Mouse (Mus musculus) forebrain, embryonic 15.5 days (tissue): ENCODE measurements around the gene Hinfp. TPM values are rescaled to one million over a fixed set of nuclear protein-coding genes. Genes with fewer than 3 reads are reported as not detected.

Source experiments
- microRNA-seq: library from miRNA; unstranded; fragments of <30 nt; microRNA quantifications from one replicate; pipeline ENCODE4, GENCODE M21; 2016
- polyA plus RNA-seq: library from polyadenylated mRNA; unstranded; fragments of >200 nt; fragmentation: Nextera tagmentation; extraction: Ambion mirVana; gene quantifications from 2 replicates; pipeline ENCODE4 v1.2.1, GENCODE M21; 2015

Gene Hinfp
- polyA plus RNA-seq, 1 experiment from 2014 or later, result 35.4 TPM

Small RNAs within 50 kb of the gene (microRNA-seq; reads per million reads assigned to microRNA genes)
- gene Gm44335, result not detected

Other genes with a start within 250 kb of the Hinfp start
- gene Usp2, start 238.7 kb downstream of the Hinfp start, polyA plus RNA-seq, result 9.0 and 10.0 TPM in 2 replicates
- 0.18 and 0.23 TPM in 2 replicates for gene Mfrp, start 203.9 kb downstream of the Hinfp start, polyA plus RNA-seq
- gene C1qtnf5, start 198.4 kb downstream of the Hinfp start, polyA plus RNA-seq, result 2.2 and 3.6 TPM in 2 replicates
- gene Gm49380, start 192.2 kb downstream of the Hinfp start, polyA plus RNA-seq, result 0.17 and 0.18 TPM in 2 replicates
- gene Rnf26, start 192.2 kb downstream of the Hinfp start, polyA plus RNA-seq, result 39.9 and 40.1 TPM in 2 replicates
- 11.3 and 13.1 TPM in 2 replicates for gene Mcam, start 171.2 kb downstream of the Hinfp start, polyA plus RNA-seq
- gene Cbl, start 71.6 kb downstream of the Hinfp start, polyA plus RNA-seq, result 25.7 and 26.4 TPM in 2 replicates
- gene Ccdc153, start 65.0 kb downstream of the Hinfp start, polyA plus RNA-seq, result 0.32 TPM in 1 of 2 replicates, not detected in the other
- 0.59 and 0.61 TPM in 2 replicates for gene Pdzd3, start 54.2 kb downstream of the Hinfp start, polyA plus RNA-seq
- 4.5 and 5.2 TPM in 2 replicates for gene Nlrx1, start 37.1 kb downstream of the Hinfp start, polyA plus RNA-seq
- 14.2 and 15.6 TPM in 2 replicates for gene Abcg4, start 17.1 kb downstream of the Hinfp start, polyA plus RNA-seq
- 21.5 and 24.2 TPM in 2 replicates for gene C2cd2l, start 14.6 kb upstream of the Hinfp start, polyA plus RNA-seq
- 32.2 and 32.5 TPM in 2 replicates for gene Dpagt1, start 20.3 kb upstream of the Hinfp start, polyA plus RNA-seq
- gene H2afx, start 29.0 kb upstream of the Hinfp start, polyA plus RNA-seq, result 232 and 253 TPM in 2 replicates
- gene Hmbs, start 38.6 kb upstream of the Hinfp start, polyA plus RNA-seq, result 66.3 and 71.2 TPM in 2 replicates
- 38.4 and 42.3 TPM in 2 replicates for gene Vps11, start 56.0 kb upstream of the Hinfp start, polyA plus RNA-seq
- gene Hyou1, start 73.8 kb upstream of the Hinfp start, polyA plus RNA-seq, result 21.6 and 22.0 TPM in 2 replicates
- gene Slc37a4, start 91.2 kb upstream of the Hinfp start, polyA plus RNA-seq, result 36.1 and 37.4 TPM in 2 replicates
- gene Rps25, start 101.5 kb upstream of the Hinfp start, polyA plus RNA-seq, result 1,070 and 1,143 TPM in 2 replicates
- gene Trappc4, start 101.9 kb upstream of the Hinfp start, polyA plus RNA-seq, result 320 and 321 TPM in 2 replicates
- 34.6 and 35.1 TPM in 2 replicates for gene Ccdc84, start 112.9 kb upstream of the Hinfp start, polyA plus RNA-seq
- not detected in 2 replicates for gene Foxr1, start 135.5 kb upstream of the Hinfp start, polyA plus RNA-seq
- gene Upk2, start 149.3 kb upstream of the Hinfp start, polyA plus RNA-seq, result not detected in 2 replicates
- gene Bcl9l, start 177.2 kb upstream of the Hinfp start, polyA plus RNA-seq, result 13.6 and 14.4 TPM in 2 replicates